Mouse (Mus musculus): ENCODE data around the gene Egr4. TPM values are rescaled to one million over a fixed set of nuclear protein-coding genes. Genes with fewer than 3 reads are reported as not detected.

Egr4 gene
- polyA plus RNA-seq (2012; rRNA removed): not detected in 2 replicates

GRCm38 (mm10) chr6:85513531-85513910, at the start of gene Egr4:
Egr4 (minus strand) TSS chr6:85513589.
- 2% methylated on average over 38 of the region's 38 CpGs for WGBS
- Histone ChIP-seq H3K27ac (ENCODE audit: insufficient read depth, low read depth, low read length) (no peak within 1 kb of the TSS), H3K4me1 (ENCODE audit: control insufficient read depth, insufficient read depth, insufficient read length, low read length) (peaks cover 8% of the 10 kb centered on the region; the same call in 1 of the 2 replicates), H3K36me3 (ENCODE audit: control insufficient read depth, insufficient read depth, low read length) (no peaks in the 10 kb centered on the region), H3K27me3 (ENCODE audit: control insufficient read depth, insufficient read depth, low read length) (peaks cover 30% of the 10 kb centered on the region), H3K4me3 (ENCODE audit: low read depth, low read length) (peak within 1 kb of the TSS; percentile 42)
- TF ChIP-seq POLR2A (IDR thresholded peaks at IDR 0.05; ENCODE audit: low read depth, low read length) (no peak), CTCF (IDR thresholded peaks at IDR 0.05; ENCODE audit: extremely low read depth, insufficient read length, insufficient replicate concordance, low read depth, low read length) (no peak)

GRCm38 (mm10) chr6:85562374-85562773, 49.0 kb upstream of the Egr4 start:
- no peaks in the 10 kb centered on the region for H3K27me3 ChIP-seq (ENCODE audit: control insufficient read depth, insufficient read depth, low read length)
- H3K4me3 ChIP-seq (ENCODE audit: low read depth, low read length): no peak overlapping the region
- H3K36me3 ChIP-seq (ENCODE audit: control insufficient read depth, insufficient read depth, low read length): no peaks in the 10 kb centered on the region
- WGBS: 4% methylated on average over 1 of the region's 1 CpGs
- H3K27ac ChIP-seq (ENCODE audit: insufficient read depth, low read depth, low read length): no peak overlapping the region
- TF ChIP-seq POLR2A (IDR thresholded peaks at IDR 0.05; ENCODE audit: low read depth, low read length): no peak
- TF ChIP-seq CTCF (IDR thresholded peaks at IDR 0.05; ENCODE audit: extremely low read depth, insufficient read length, insufficient replicate concordance, low read depth, low read length): no peak
- H3K4me1 ChIP-seq (ENCODE audit: control insufficient read depth, insufficient read depth, insufficient read length, low read length): no peaks in the 10 kb centered on the region

- H3K27ac ChIP-seq (ENCODE audit: insufficient read depth, low read depth, low read length): no peak overlapping the region
- H3K36me3 ChIP-seq (ENCODE audit: control insufficient read depth, insufficient read depth, low read length): no peaks in the 10 kb centered on the region
- H3K27me3 ChIP-seq (ENCODE audit: control insufficient read depth, insufficient read depth, low read length): no peaks in the 10 kb centered on the region
- H3K4me3 ChIP-seq (ENCODE audit: low read depth, low read length): no peak overlapping the region
- TF ChIP-seq POLR2A (IDR thresholded peaks at IDR 0.05; ENCODE audit: low read depth, low read length): no peak
- no peak for TF ChIP-seq CTCF (IDR thresholded peaks at IDR 0.05; ENCODE audit: extremely low read depth, insufficient read length, insufficient replicate concordance, low read depth, low read length)
- WGBS: 77% methylated on average over 5 of the region's 5 CpGs
- H3K4me1 ChIP-seq (ENCODE audit: control insufficient read depth, insufficient read depth, insufficient read length, low read length): no peaks in the 10 kb centered on the region
These were observed 34.3 kb upstream of the Egr4 start for GRCm38 (mm10) chr6:85547642-85548041.

- H3K4me3 ChIP-seq (ENCODE audit: low read depth, low read length): no peak overlapping the region
- no peaks in the 10 kb centered on the region for H3K27me3 ChIP-seq (ENCODE audit: control insufficient read depth, insufficient read depth, low read length)
- H3K36me3 ChIP-seq (ENCODE audit: control insufficient read depth, insufficient read depth, low read length): no peaks in the 10 kb centered on the region
- no peaks in the 10 kb centered on the region for H3K4me1 ChIP-seq (ENCODE audit: control insufficient read depth, insufficient read depth, insufficient read length, low read length)
- TF ChIP-seq POLR2A (IDR thresholded peaks at IDR 0.05; ENCODE audit: low read depth, low read length) (no peak), CTCF (IDR thresholded peaks at IDR 0.05; ENCODE audit: extremely low read depth, insufficient read length, insufficient replicate concordance, low read depth, low read length) (no peak)
- WGBS: 79% methylated on average over 13 of the region's 13 CpGs
- H3K27ac ChIP-seq (ENCODE audit: insufficient read depth, low read depth, low read length): no peak overlapping the region
These were observed 31.0 kb upstream of the Egr4 start for GRCm38 (mm10) chr6:85544251-85544881.

GRCm38 (mm10) chr6:85543351-85544175, 30.2 kb upstream of the Egr4 start:
- Histone ChIP-seq H3K4me1 (ENCODE audit: control insufficient read depth, insufficient read depth, insufficient read length, low read length) (no peaks in the 10 kb centered on the region), H3K27me3 (ENCODE audit: control insufficient read depth, insufficient read depth, low read length) (no peaks in the 10 kb centered on the region), H3K36me3 (ENCODE audit: control insufficient read depth, insufficient read depth, low read length) (no peaks in the 10 kb centered on the region), H3K4me3 (ENCODE audit: low read depth, low read length) (no peak overlapping the region), H3K27ac (ENCODE audit: insufficient read depth, low read depth, low read length) (no peak overlapping the region)
- WGBS: 54% methylated on average over 10 of the region's 10 CpGs
- TF ChIP-seq CTCF (IDR thresholded peaks at IDR 0.05; ENCODE audit: extremely low read depth, insufficient read length, insufficient replicate concordance, low read depth, low read length): no peak

GRCm38 (mm10) chr6:85522825-85523224, 9.4 kb upstream of the Egr4 start:
- WGBS: 64% methylated on average over 2 of the region's 2 CpGs

GRCm38 (mm10) chr6:85522026-85522425, 8.6 kb upstream of the Egr4 start:
- H3K27ac ChIP-seq (ENCODE audit: insufficient read depth, low read depth, low read length): no peak overlapping the region
- H3K4me3 ChIP-seq (ENCODE audit: low read depth, low read length): no peak overlapping the region
- no peaks in the 10 kb centered on the region for H3K36me3 ChIP-seq (ENCODE audit: control insufficient read depth, insufficient read depth, low read length)
- 74% methylated on average over 5 of the region's 5 CpGs for WGBS
- no peaks in the 10 kb centered on the region for H3K4me1 ChIP-seq (ENCODE audit: control insufficient read depth, insufficient read depth, insufficient read length, low read length)
- H3K27me3 ChIP-seq (ENCODE audit: control insufficient read depth, insufficient read depth, low read length): no peaks in the 10 kb centered on the region
- no peak for TF ChIP-seq CTCF (IDR thresholded peaks at IDR 0.05; ENCODE audit: extremely low read depth, insufficient read length, insufficient replicate concordance, low read depth, low read length)
- no peak for TF ChIP-seq POLR2A (IDR thresholded peaks at IDR 0.05; ENCODE audit: low read depth, low read length)

More at GRCm38 (mm10) chr6:85522825-85523224, 9.4 kb upstream of the Egr4 start:
- Histone ChIP-seq H3K4me1 (ENCODE audit: control insufficient read depth, insufficient read depth, insufficient read length, low read length) (no peaks in the 10 kb centered on the region), H3K36me3 (ENCODE audit: control insufficient read depth, insufficient read depth, low read length) (no peaks in the 10 kb centered on the region), H3K4me3 (ENCODE audit: low read depth, low read length) (no peak overlapping the region), H3K27me3 (ENCODE audit: control insufficient read depth, insufficient read depth, low read length) (no peaks in the 10 kb centered on the region), H3K27ac (ENCODE audit: insufficient read depth, low read depth, low read length) (no peak overlapping the region)
- TF ChIP-seq POLR2A (IDR thresholded peaks at IDR 0.05; ENCODE audit: low read depth, low read length) (no peak), CTCF (IDR thresholded peaks at IDR 0.05; ENCODE audit: extremely low read depth, insufficient read length, insufficient replicate concordance, low read depth, low read length) (no peak)
